Mouse (Mus musculus) fat pad, adult 2 months (tissue): ENCODE data around the gene Ppih.
"Not testable (repeated sequence)": the region's sequence is repeated elsewhere in the genome, so short reads cannot be mapped to it uniquely, and the experiment has no call there.

Source experiments
- DNase-seq: peaks from one replicate; pipeline ENCODE4 v3.0.0-alpha.2; 2011; ENCODE audit warnings: low read depth, low spot score; ENCODE audit errors: extremely low read depth

The Ppih gene

DNA sequence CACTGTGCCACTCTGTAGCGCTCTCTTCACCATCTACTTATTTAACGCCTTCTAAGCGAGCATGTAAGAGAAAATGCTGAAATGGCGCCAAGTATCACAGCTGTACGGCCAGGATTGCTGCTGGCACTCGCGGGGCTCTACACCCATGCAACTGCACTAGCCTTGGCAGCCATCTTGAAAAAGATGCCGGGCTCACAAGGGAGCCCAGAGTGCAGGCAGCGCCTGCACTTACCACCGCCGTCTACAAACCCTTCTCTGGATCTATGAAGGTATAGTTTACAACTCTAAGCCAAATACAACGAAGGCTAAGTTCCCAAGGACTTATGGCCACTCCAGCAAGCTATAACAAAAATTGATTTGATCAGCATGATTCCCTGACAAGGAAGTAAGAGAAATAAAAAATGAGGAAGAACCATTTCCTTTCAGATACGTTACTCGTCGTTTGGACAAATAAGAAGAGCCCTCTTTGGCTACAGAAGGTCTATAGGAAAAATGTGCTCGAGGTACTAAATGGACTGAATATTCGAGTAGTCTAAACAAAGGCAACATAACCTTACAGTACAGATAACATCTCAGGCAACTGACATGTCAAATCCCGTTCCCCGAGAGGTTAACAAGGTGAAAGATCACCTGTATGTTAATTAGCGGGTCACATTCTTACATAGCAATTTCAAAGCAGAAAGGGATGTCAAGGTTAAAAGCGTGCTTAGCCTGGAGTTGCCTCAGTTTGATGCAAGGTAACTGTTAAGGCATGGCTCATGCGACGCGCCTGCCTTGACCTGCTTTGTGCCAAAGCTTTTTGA lies 27.4 kb downstream of the Ppih start:
- peak; percentile 26 for DNase-seq

- DNase-seq, result no peak
These were observed 28.4 kb downstream of the Ppih start for GRCm38 (mm10) chr4:119291921-119292320.

DNA sequence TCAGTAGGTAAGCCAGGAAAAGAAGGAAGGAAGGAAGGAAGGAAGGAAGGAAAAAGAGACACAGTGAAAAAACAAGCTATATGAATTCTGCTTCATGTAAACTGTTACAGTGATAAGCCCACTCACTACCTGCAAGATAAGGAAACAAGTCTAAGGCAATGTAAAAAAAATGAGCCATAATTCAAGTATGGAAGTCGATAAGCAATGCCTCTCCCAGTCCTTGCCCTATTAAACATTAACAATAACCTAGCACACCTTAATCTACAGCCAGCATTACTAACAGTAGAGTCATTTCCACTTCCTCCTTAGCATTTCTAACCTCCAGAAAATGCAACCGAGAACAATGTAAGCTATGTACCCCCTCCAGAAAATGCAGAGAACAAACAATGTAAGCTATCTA lies 35.0 kb downstream of the Ppih start:
- no peak for DNase-seq

DNA sequence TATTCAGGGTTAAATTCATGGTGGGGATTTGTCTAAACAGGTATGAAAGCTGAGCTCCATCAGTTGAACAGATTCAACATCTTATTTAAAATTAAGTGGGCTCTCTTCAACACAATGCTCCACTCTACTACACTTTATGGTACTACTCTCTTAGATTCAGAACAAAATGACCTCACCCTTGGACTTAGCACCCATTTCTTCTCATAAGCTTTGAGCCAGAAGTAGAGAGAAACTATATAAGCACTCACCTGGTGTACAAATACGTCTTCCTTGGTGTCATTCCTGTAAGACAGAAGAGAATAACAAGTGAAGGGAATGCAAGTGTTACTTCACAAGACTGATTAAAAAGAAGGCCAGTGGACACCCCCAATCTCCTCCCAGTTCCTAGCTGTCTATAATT lies 35.5 kb downstream of the Ppih start:
- DNase-seq, result no peak

DNA sequence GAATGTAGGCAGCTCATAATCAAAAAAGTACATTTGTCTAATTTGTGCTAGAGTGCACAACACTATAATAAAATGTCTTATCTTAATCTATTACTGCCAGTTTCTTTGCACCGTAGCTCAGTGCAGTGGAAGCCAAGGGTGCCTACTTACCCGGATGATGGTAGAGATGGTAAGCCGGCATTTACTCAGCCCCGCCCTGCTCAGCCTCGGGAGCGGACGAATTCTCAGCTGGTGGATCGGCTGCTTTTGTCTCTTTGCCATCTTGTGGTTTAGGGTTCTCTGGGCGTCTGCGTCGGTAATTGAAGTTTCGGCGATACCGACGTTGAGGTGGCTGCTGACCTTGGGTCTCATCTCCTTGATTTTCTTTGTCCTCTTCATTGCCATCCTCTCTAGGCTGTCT lies 41.6 kb downstream of the Ppih start:
- DNase-seq, result not testable (repeated sequence)

GRCm38 (mm10) chr4:119275726-119276125 lies 44.6 kb downstream of the Ppih start:
- no peak for DNase-seq

DNA sequence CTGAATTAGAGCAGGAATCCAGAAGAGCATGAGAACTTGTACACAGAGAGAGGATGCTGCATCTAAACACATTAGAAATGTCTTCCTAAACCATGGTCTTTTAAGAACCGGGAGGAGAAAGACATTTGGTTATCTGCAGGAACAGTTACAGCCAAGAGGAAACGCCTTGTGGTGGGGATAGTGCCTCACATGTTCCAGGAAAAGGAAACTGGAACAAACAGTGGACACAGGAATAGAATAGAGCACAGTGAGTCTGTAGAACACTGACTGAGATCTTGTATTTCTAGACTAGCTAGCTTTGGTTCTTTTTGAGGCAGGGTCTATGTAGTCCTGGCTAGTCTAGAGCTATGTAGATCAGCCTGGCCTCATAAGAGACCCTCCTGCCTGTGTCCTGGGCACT lies 45.1 kb downstream of the Ppih start:
- no peak for DNase-seq

- DNase-seq, result no peak
These were observed 45.7 kb downstream of the Ppih start for GRCm38 (mm10) chr4:119274627-119275026.

GRCm38 (mm10) chr4:119266606-119267005 lies 53.7 kb downstream of the Ppih start:
- no peak for DNase-seq

DNA sequence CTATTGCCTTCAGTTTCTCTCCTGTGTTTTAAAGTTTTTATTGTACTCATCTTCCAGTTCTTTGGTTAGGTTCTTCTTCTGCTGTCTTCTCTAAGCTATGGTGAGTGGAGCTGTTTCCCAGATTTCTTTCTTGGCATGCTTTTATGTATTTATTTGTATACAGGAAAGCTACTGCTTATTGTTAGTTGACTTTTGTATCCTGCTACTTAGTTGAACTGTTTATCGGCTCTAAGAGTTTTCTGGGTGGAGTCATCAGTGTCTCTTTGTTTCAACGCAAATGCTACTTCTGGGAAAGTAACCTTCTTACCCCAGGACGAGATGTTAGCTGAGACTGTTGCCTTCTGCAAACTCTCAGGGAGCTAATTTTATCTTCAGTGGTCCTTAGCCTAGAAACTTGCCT lies 56.9 kb downstream of the Ppih start:
- DNase-seq, result no peak

- DNase-seq, result no peak
These were observed 57.9 kb downstream of the Ppih start for GRCm38 (mm10) chr4:119262483-119262882.

DNA sequence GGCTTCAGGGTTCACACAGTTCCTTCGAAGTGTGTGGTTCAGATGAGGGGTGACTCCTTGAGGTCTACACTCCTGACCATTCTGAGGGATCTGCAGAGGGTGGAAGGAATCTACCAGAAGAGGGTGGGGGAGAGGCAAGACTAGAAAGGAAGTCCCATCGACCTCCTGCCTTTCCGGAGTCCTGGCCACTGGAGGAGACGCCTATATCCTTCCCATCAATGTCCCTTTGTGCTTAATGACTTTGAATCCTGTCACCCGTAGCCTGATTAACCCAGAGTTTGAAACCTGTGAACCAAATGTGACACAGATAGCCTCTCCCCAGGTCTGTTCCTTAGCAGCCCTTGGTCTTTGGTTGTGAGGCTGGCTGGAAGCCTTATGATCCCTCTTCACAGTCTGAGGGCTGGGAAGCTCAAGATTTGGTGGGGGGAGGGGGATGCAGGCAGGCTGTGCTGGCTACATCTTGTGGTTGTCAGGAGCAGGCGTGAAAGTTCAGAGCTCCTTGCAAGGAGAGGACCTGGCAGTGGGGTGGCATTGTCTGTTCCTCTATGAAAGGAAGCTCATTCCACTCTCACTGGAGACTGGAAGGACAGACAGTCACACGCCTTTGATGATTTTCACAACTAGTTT lies 59.1 kb downstream of the Ppih start:
- DNase-seq, result no peak

DNA sequence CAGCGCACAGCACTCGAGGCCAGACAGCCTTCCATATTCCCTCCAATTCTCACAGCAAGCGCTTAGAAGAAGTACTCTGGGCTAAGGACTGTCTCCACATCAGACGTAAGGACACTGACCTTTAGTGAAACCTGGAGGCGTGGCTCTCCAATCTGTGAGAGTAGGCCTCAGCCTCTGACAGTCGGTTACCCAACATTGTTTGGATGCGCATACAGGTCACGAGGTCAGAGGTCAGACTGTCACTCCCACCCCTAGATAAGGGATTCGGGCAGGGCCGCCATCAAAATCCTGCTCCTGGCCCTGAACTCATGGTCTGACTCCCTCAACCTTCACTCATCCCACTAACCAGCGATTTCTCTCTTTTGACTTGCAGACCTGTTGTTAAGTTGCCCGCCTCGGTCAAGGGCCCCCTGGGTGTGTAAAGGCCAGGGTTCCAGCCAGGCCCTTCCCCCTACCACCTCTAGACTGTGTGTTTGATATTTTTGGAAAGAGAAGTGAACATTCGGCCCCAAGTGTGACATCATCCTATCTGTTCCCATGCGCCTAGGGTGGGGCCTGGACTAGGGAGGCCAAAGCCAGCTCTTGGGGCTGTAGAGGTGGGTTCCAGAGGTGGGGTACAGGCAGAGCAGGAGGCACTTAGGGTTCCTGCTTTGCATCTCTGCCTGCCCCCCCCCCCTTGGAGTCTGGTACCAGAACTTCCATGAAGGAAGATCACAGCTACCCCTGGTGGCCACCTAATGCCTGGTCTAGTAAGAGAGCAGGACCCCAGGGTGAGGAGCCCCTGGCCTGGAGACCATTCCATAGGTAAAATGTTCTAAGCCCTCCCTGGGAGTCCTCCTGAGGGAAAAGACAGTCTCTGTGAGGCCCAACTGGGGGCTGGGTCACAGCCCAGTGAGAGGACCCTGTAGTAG lies 60.7 kb downstream of the Ppih start:
- DNase-seq, result no peak

- DNase-seq, result no peak
These were observed 63.3 kb downstream of the Ppih start for GRCm38 (mm10) chr4:119257083-119257482.

DNA sequence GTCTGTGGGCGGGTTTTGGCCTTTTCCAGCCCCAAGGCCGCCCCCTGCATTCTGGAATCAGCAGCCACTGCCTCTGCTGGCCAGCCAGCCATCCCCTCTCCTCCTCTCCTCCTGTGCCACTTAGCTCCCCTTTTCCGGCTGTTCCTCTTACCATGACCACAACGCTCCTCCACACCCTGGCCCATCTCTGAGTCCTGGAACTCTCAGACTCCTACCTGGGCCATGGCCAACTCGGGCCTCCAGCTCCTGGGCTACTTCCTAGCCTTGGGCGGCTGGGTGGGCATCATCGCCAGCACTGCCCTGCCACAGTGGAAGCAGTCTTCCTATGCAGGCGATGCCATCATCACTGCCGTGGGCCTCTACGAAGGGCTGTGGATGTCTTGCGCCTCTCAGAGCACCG lies 65.0 kb downstream of the Ppih start, which contains the start of gene Cldn19:
Gene Cldn19, plus strand, starts transcription at position 64 of the 400 bp plus-strand sequence.
- no peak for DNase-seq

- DNase-seq, result no peak
These were observed 66.2 kb downstream of the Ppih start for GRCm38 (mm10) chr4:119254012-119254618.

DNA sequence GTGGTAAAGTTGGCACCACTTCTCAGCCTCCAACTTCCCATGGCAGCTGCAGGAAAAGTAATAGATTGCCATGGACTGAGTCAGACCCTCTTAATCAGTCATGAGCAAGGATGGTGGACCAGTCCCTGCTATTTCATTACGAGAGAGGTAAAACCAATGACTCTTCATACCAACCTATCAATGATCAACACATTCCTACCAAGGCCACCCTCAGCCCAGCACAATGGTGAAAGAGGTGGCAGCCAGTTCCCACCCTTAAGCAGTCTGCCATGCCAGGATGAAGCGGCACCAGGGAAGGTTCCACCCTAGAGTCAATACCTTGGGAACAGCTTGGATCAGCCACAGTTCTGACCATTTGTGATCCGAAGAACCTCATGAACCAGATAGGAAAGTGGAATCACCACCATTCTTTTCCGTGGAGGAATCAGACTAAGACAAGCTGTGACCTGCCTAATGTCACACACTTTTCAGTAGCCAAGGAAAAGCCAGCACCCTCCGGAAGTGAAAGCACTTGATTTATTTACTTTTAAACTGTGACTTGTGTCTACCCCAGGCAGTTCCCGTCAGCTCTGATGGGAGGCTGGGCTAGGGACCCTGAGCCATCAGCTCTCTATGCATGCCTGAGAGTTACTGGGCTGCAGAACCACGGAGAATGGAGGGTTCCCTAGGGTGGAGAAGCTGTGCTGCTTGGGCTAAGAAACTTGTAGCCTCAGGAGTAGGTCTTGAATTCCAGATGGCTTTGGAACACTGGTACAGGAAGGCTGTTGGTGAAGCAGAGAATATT lies 68.1 kb downstream of the Ppih start:
- DNase-seq, result no peak
